Mouse (Mus musculus) cortical plate, adult 2 months (tissue): ENCODE data around the gene Kcmf1. TPM values are rescaled to one million over a fixed set of nuclear protein-coding genes. Genes with fewer than 3 reads are reported as not detected.

Experiments used
- H3K27ac ChIP-seq: fragments of 200-500 bp; 2 replicates; pipeline ENCODE4 v1.5.1; 2012; ENCODE audit warnings: low read length, control low read depth, inconsistent platforms; ENCODE audit not compliant: insufficient read depth
- H3K4me1 ChIP-seq: fragments of 200-500 bp; 2 replicates; pipeline ENCODE4 v1.6.1; 2011; ENCODE audit warnings: low read length; ENCODE audit not compliant: control insufficient read depth, insufficient read depth
- H3K4me3 ChIP-seq: fragments of 200-500 bp; 2 replicates; pipeline ENCODE4 v1.5.1; 2011; ENCODE audit warnings: mild to moderate bottlenecking, low read length, control low read depth; ENCODE audit not compliant: insufficient read depth
- CTCF ChIP-seq: fragments of 200-500 bp; IDR thresholded peaks from 2 replicates; pipeline ENCODE4 v1.5.1; 2011; ENCODE audit warnings: mild to moderate bottlenecking, control low read depth, low read length; ENCODE audit not compliant: insufficient read depth; ENCODE audit errors: extremely low read depth
- POLR2A ChIP-seq: fragments of 200-500 bp; IDR thresholded peaks from 2 replicates; pipeline ENCODE4 v1.6.1; 2011; ENCODE audit warnings: mild to moderate bottlenecking, low read length, control low read depth; ENCODE audit not compliant: insufficient read depth; ENCODE audit errors: extremely low read depth
- polyA plus RNA-seq: library from polyadenylated mRNA; depleted of rRNA; stranded (reverse); fragments of >200 nt; gene quantifications from 2 replicates; pipeline ENCODE4 v1.2.3, GENCODE M21; 2012

Gene Kcmf1
- polyA plus RNA-seq, 1 experiment, result 80.4 TPM

DNA sequence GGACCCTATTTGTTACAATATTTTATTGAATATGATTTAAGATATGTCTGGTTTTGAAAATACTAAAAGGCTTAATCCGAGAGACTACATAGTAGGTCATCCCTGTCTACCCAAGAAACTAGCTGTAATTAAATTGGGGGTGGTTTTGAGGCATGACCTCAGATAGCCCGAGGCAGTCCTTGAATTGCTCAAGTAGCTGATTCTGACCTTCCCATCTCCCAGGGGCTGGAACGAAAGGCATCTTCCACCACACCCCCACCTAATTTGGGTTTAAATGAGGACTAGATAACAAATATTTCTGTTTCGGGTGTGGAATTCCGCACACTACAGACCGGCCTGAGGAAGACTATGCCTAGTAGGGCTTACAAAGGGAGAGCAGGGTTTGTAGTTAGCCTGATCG is 1.2 kb upstream of the Kcmf1 start:
- Histone ChIP-seq H3K4me3 (peak overlapping the region; percentile 62; the same call in 1 of the 2 replicates), H3K4me1 (peaks cover 5% of the 10 kb centered on the region; the same call in 1 of the 2 replicates), H3K27ac (no peak overlapping the region)
- TF ChIP-seq CTCF (no peak), POLR2A (no peak)

DNA sequence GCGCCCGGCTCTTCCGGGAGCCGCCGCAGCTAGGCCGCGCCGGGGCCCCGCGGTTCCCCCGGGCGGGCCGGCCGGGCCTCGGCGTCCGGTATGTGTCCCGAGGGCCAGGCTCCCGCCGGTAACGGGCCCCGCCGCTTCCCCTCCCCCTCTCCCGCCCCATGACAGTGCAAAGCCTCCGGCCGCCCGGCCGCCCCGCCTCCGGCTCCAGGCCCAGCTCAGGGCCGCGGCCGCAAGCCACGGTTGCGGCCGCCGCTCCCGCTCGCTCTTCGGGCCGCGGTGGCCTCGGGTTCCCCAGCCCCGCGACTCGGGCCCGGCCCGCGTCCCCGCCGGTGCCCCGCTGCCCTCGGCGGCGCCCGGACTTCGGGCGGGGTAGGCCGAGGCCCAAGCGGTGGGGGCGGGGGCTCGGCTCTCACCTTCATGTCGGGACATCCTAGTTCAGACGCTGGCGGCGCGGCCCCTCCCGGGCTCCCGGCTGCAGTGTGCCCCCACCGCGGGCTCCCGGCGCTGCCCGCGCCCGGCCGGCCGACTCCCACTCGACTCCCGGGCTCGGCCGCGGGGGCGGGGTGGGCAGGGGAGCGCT is 488 bp downstream of the Kcmf1 start:
- H3K27ac ChIP-seq, result peak overlapping the region; percentile 79
- H3K4me1 ChIP-seq, result peaks cover 8% of the 10 kb centered on the region; the same call in 1 of the 2 replicates
- H3K4me3 ChIP-seq, result peak overlapping the region; percentile 62
- TF ChIP-seq CTCF (no peak), POLR2A (no peak)

DNA sequence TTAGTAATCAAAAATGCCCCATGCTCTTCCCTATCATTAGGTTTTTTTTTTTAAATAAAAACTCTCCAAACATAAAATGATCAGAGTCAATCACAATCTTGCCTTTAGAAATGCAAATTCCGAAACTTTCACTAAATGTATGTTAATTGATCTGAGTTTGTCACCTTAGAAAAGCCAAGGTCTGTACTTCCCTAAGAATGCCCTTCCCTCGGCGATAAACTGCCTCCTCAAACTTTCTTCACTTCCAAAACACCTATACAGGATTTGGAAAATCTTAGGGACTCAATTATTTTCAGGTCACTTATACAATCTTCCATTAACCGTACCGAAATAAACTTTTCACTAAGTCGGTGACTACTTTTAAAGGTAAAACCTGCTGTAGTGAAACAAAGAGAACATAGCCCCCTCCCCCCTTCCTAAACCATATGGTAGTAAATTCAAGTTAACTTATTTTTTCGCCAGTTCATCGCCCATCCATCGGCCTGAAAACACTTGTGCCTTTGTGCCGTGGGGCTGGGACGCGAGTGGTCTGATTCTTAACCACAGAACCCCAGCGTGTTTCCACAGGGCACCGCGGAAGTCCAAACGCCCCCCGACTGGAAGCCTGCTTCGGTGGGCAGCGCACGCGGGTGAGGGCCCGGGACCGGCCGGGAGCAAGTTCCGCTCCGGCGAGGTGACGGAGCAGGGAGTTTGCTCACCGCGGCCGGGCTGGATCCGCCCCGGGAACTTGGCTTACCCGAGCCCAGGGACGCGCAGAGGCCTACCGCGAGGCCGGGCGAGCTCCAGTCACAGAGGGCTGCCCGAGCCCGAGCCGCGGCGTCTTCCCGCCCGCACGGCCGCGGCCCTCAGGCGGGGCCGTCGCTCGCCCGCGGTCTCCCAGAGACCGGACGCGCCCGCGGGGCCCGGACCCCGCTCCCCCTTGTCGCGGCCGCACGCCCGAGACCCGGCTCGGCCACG is 1.3 kb downstream of the Kcmf1 start:
- peak overlapping the region; percentile 62 for H3K4me3 ChIP-seq
- H3K4me1 ChIP-seq, result peaks cover 8% of the 10 kb centered on the region; the same call in 1 of the 2 replicates
- TF ChIP-seq POLR2A, result no peak
- TF ChIP-seq CTCF, result no peak
- H3K27ac ChIP-seq, result peak overlapping the region; percentile 12; the same call in 1 of the 2 replicates

DNA sequence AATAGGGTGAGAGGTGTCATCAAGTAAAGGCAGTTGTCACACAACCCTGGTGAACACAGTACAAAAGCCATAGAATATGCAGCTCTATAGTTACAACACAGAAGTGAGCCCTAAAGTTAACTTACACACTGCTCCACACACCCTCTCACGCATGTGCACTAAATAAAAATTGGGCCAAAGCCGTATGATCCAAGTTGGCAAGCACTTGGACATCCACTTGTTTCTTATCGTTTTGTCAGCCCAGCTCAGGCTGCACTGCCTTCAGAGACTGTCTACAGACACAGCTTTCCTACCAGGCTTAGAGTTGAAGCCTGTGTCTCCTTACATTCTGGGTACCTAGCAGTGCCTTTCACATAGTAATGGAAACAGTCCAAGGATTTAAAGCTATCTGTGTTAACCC is 4.8 kb downstream of the Kcmf1 start:
- TF ChIP-seq POLR2A (no peak), CTCF (no peak)
- peaks cover 5% of the 10 kb centered on the region; the same call in 1 of the 2 replicates for H3K4me1 ChIP-seq
- H3K4me3 ChIP-seq, result no peak overlapping the region
- H3K27ac ChIP-seq, result no peak overlapping the region

DNA sequence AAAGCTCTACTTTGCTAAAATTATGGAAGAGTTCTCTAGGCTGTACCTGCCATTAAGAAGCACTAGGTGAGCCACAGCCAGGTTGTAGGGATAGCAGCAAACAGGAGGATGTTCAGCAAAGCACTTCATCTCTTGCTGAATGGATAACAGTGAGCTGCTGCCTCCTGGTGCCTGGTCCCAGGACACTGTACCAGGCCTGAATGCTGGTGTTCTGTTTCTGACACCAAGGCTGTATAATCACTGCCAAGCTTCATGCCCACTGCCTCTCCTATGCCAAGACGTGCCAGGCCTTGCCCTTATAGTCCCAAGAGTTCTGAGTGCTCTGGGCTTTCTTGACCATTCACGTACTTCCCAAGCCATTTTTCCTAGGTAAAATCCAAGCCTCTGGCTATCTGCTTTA is 8.5 kb downstream of the Kcmf1 start:
- no peak overlapping the region for H3K4me3 ChIP-seq
- H3K4me1 ChIP-seq, result peaks cover 2% of the 10 kb centered on the region; the same call in 1 of the 2 replicates
- no peak overlapping the region for H3K27ac ChIP-seq
- TF ChIP-seq POLR2A (no peak), CTCF (peak; percentile 23; the same call in 1 of the 2 replicates)

DNA sequence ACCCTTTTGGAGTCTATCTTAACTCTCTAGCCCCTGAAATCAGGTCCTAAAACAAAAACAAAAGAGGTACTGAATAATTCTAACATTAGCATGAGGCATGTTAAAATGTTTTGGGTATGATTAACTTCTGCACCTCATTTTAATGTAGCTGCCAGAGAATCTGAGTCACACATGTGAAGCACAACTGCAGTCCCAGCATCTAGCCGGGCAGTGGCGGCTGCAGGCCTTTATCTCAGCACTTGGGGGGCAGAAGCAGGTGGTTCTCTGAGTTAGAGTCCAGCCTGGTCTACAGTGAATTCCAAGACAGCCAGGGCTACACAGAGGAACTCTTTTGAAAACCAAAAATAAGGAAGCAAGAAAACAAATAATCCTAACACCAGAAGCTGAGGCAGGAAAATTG is 11.1 kb downstream of the Kcmf1 start:
- H3K4me3 ChIP-seq, result no peak overlapping the region
- TF ChIP-seq CTCF, result no peak
- no peak for TF ChIP-seq POLR2A
- H3K4me1 ChIP-seq, result peaks cover 1% of the 10 kb centered on the region; the same call in 1 of the 2 replicates
- H3K27ac ChIP-seq, result no peak overlapping the region

DNA sequence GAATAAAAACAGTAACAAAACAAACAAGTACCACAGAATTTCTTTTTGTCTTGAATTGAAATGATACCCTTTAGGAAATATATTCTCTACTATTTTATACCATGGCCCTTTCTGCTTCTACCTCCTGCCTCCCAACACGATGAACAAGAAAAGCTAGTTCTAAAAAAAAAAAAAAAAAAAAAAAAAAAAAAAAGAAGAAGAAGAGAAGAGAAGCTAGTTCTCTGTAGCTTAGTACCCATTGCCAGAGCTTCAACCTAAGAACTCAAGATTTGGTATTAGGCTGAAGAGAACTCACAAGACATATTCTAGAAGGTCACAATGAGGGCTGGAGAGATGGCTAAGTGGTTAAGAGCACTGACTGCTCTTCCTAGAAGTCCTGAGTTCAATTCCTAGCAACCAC is 14.5 kb downstream of the Kcmf1 start:
- TF ChIP-seq CTCF, result no peak
- Histone ChIP-seq H3K27ac (no peak overlapping the region), H3K4me1 (peaks cover 6% of the 10 kb centered on the region), H3K4me3 (no peak overlapping the region)

DNA sequence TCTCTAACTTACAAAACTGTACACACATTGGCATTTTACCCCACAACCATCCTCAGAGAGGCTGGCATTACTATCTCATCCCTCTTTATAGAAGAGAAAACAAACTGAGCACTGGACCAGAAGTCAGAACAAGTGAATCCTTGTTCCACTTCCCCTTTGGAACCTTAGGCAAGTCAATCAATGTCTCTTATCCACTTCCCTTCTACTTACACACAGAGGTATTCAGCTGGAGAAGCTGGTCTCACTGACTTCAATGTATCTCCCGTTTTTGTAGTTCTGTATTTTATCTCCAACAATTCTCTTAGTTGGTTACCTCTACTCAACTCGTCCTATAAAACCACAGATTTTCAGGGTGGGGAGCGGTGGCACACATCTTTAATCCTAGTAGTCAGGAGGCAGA is 15.0 kb downstream of the Kcmf1 start:
- H3K27ac ChIP-seq, result no peak overlapping the region
- H3K4me1 ChIP-seq, result peaks cover 7% of the 10 kb centered on the region
- H3K4me3 ChIP-seq, result no peak overlapping the region
- TF ChIP-seq POLR2A (no peak), CTCF (no peak)

DNA sequence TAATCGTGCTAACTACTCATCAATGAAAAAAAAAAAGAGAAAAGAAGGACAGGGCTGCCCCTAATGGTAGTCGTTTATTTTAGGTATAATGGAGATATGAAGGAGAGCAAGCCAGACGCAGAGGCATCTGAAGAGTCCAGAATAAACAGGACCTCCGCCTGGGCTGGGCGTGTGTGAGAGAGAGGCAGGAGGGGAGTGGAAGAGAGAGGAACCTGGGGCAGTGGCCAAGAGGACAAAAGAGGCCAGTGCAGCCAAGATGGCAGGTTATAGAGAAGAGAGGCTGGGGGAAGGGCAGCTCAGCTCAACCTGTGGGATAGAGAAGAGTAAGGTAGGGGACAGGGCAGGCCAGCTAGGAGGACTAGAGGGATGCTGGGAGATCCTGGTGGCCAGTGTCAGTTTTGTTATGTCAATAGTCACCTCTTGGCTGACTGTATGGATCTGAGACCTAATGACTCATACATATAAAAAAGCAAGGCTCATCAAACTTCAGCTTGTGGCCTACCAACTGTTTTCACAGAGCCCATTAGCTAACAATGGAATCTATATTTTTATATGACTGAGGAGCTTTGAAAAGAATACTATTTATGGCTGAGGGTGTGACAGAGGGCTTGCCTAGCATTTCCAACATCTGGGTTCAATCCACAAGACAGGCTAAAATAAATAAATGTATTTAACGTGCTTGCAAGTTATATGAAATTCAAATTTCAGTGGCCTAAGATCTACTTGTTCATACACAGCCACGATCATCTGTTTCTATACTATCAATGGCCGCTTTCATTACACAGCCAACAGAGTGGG is 16.9 kb downstream of the Kcmf1 start:
- no peak for TF ChIP-seq CTCF
- TF ChIP-seq POLR2A, result no peak
- H3K27ac ChIP-seq, result no peak overlapping the region
- H3K4me1 ChIP-seq, result peaks cover 13% of the 10 kb centered on the region
- no peak overlapping the region for H3K4me3 ChIP-seq

DNA sequence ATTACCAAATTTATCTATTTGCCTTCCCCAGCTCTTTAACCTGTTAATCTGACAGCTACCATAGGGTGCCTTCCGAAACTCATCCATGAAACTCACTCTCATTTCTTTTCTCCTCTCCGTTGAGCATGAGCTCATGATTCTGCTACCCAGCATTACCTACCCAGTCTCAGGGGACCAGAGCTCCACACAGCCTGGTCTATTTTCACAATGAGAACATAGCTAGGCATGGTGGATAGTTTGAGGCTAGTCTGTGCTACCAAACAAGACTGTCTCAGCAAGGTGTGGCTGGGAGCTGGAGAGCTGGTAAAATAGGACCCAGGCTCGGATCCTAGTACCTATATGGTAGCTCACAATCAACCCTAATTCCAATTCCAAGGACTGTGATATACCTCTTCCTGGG is 17.6 kb downstream of the Kcmf1 start:
- Histone ChIP-seq H3K4me3 (no peak overlapping the region), H3K4me1 (peaks cover 15% of the 10 kb centered on the region), H3K27ac (no peak overlapping the region)
- TF ChIP-seq POLR2A, result no peak
- TF ChIP-seq CTCF, result no peak
